Mouse (Mus musculus): ENCODE data around the gene Acox1. TPM values are rescaled to one million over a fixed set of nuclear protein-coding genes. Genes with fewer than 3 reads are reported as not detected.

Gene Acox1
- total and polyA plus RNA-seq, 3 experiments: 17.1 to 21.0 (median 20.4) TPM

- peaks cover 24% of the 10 kb centered on the region for H3K79me2 ChIP-seq (replicated peaks; ENCODE audit: control insufficient read depth, extremely low read depth, insufficient read depth, poor library complexity, severe bottlenecking)
- H3K36me3 ChIP-seq (replicated peaks in 1 of 2; ENCODE audit: control insufficient read depth in 1 of 2, insufficient read depth in 1 of 2, low read length in 1 of 2): peaks cover 44 to 70% of the 10 kb centered on the region in 2 experiments
- H3K27me3 ChIP-seq (replicated peaks): no peaks in the 10 kb centered on the region
- TF ChIP-seq MXI1 (IDR thresholded peaks at IDR 0.05; ENCODE audit: low read depth, low read length) (no peak), SMC3 (IDR thresholded peaks at IDR 0.05; ENCODE audit: low read depth, low read length) (no peak), CHD2 (IDR thresholded peaks at IDR 0.05; ENCODE audit: low read length) (no peak), UBTF (IDR thresholded peaks at IDR 0.05; ENCODE audit: low read depth, low read length) (no peak), MEF2A (IDR thresholded peaks at IDR 0.05; ENCODE audit: borderline replicate concordance, low read depth, low read length) (no peak), IRF4 (IDR thresholded peaks at IDR 0.05; ENCODE audit: low read depth, low read length) (no peak), RAD21 (IDR thresholded peaks at IDR 0.05; ENCODE audit: low read depth, low read length) (no peak), SIN3A (IDR thresholded peaks at IDR 0.05; ENCODE audit: low read length) (no peak), ZMIZ1 (IDR thresholded peaks at IDR 0.05; ENCODE audit: low read depth, low read length) (no peak), NRF1 (IDR thresholded peaks at IDR 0.05; ENCODE audit: low read depth, low read length) (no peak), EP300 (IDR thresholded peaks at IDR 0.05; ENCODE audit: low read length) (no peak), MAX (IDR thresholded peaks at IDR 0.05; ENCODE audit: low read length) (no peak), PAX5 (IDR thresholded peaks at IDR 0.05; ENCODE audit: low read length) (no peak), MAZ (IDR thresholded peaks at IDR 0.05; ENCODE audit: low read depth, low read length) (no peak), JUND (conservative IDR thresholded peaks at IDR 0.05; ENCODE audit: low read depth, low read length) (no peak), ZKSCAN1 (IDR thresholded peaks at IDR 0.05; ENCODE audit: borderline replicate concordance, low read depth, low read length) (no peak), TCF12 (IDR thresholded peaks at IDR 0.05; ENCODE audit: low read depth, low read length) (no peak), USF1 (IDR thresholded peaks at IDR 0.05; ENCODE audit: low read depth, low read length) (no peak)
- no peak for DNase-seq (ENCODE audit: extremely low read depth)
- H3K9me3 ChIP-seq (replicated peaks; ENCODE audit: low read length): no peaks in the 10 kb centered on the region
- no peak overlapping the region for H3K27ac ChIP-seq (ENCODE audit: insufficient read depth, low read depth)
- H3K4me2 ChIP-seq (ENCODE audit: insufficient read depth, low read depth, poor library complexity, severe bottlenecking): no peak overlapping the region
- dilution Hi-C loops (cut with MboI; ENCODE audit: extremely low pct_ligation_motif_present, extremely low pct_unique_long_range_greater_than_20kb, low sequenced_read_pairs) (no loop called here), in situ Hi-C loops (cut with MboI; ENCODE audit: low pct_ligation_motif_present, low pct_unique_long_range_greater_than_20kb, low sequenced_read_pairs) (loop anchor here (5.0 kb wide), 1 partner anchor 47 kb away; the partner anchor contains the start of gene Wbp2)
- H3K4me1 ChIP-seq (ENCODE audit: control insufficient read depth in 1 of 2, insufficient read depth in 2 of 2): peaks cover 15 to 40% of the 10 kb centered on the region in 2 experiments
- H3K9ac ChIP-seq (ENCODE audit: insufficient read depth, low read depth): no peak overlapping the region
- no peak overlapping the region for H3K4me3 ChIP-seq (replicated peaks in 1 of 3; ENCODE audit: low read depth in 2 of 3, low read length in 2 of 3, poor library complexity in 1 of 3)
These were observed 64.7 kb downstream of the Acox1 start for GRCm38 (mm10) chr11:116134171-116134570.

- peaks cover 14 to 37% of the 10 kb centered on the region in 2 experiments for H3K4me1 ChIP-seq (ENCODE audit: control insufficient read depth in 1 of 2, insufficient read depth in 2 of 2)
These were observed 65.3 kb downstream of the Acox1 start for GRCm38 (mm10) chr11:116133497-116133896.

More at GRCm38 (mm10) chr11:116133497-116133896, 65.3 kb downstream of the Acox1 start:
- Histone ChIP-seq H3K27ac (ENCODE audit: insufficient read depth, low read depth) (no peak overlapping the region), H3K79me2 (replicated peaks; ENCODE audit: control insufficient read depth, extremely low read depth, insufficient read depth, poor library complexity, severe bottlenecking) (peaks cover 23% of the 10 kb centered on the region), H3K9ac (ENCODE audit: insufficient read depth, low read depth) (no peak overlapping the region), H3K27me3 (replicated peaks) (no peaks in the 10 kb centered on the region), H3K9me3 (replicated peaks; ENCODE audit: low read length) (no peaks in the 10 kb centered on the region), H3K4me2 (ENCODE audit: insufficient read depth, low read depth, poor library complexity, severe bottlenecking) (no peak overlapping the region), H3K4me3 (replicated peaks in 1 of 3; ENCODE audit: low read depth in 2 of 3, low read length in 2 of 3, poor library complexity in 1 of 3) (no peak overlapping the region), H3K36me3 (replicated peaks in 1 of 2; ENCODE audit: control insufficient read depth in 1 of 2, insufficient read depth in 1 of 2, low read length in 1 of 2) (peaks cover 44 to 70% of the 10 kb centered on the region in 2 experiments)
- DNase-seq (ENCODE audit: extremely low read depth): no peak
- dilution Hi-C loops (cut with MboI; ENCODE audit: extremely low pct_ligation_motif_present, extremely low pct_unique_long_range_greater_than_20kb, low sequenced_read_pairs) (no loop called here), in situ Hi-C loops (cut with MboI; ENCODE audit: low pct_ligation_motif_present, low pct_unique_long_range_greater_than_20kb, low sequenced_read_pairs) (loop anchor here (5.0 kb wide), 1 partner anchor 46 kb away; the partner anchor contains the start of gene Wbp2)
- TF ChIP-seq JUN (IDR thresholded peaks at IDR 0.05; ENCODE audit: insufficient read depth, low read depth, low read length) (no peak), POLR2AphosphoS2 (IDR thresholded peaks at IDR 0.05; ENCODE audit: low read depth, low read length) (no peak), BHLHE40 (IDR thresholded peaks at IDR 0.05; ENCODE audit: low read depth, low read length) (no peak), PAX5 (IDR thresholded peaks at IDR 0.05; ENCODE audit: low read length) (no peak), MEF2A (IDR thresholded peaks at IDR 0.05; ENCODE audit: borderline replicate concordance, low read depth, low read length) (no peak), TCF12 (IDR thresholded peaks at IDR 0.05; ENCODE audit: low read depth, low read length) (no peak), TBP (conservative IDR thresholded peaks at IDR 0.05; ENCODE audit: low read depth, low read length) (no peak), NRF1 (IDR thresholded peaks at IDR 0.05; ENCODE audit: low read depth, low read length) (no peak), ETS1 (conservative IDR thresholded peaks at IDR 0.05; ENCODE audit: low read depth, low read length) (no peak), ZKSCAN1 (IDR thresholded peaks at IDR 0.05; ENCODE audit: borderline replicate concordance, low read depth, low read length) (no peak)
